Mouse (Mus musculus) ES-E14 (cell line): Measurements from ENCODE around the gene Cnpy1.

ENCODE experiments used
- CHD2 ChIP-seq: IDR thresholded peaks from 2 replicates; pipeline ENCODE4 v1.6.1; 2014; ENCODE audit warnings: mild to moderate bottlenecking, low read depth, low read length, inconsistent platforms
- HCFC1 ChIP-seq: IDR thresholded peaks from 2 replicates; pipeline ENCODE4 v1.6.1; 2012; ENCODE audit warnings: low read length, inconsistent platforms, borderline replicate concordance; ENCODE audit not compliant: insufficient read depth

- no peak for TF ChIP-seq HCFC1
- TF ChIP-seq CHD2, result no peak
Observed at GRCm38 (mm10) chr5:28174876-28175569, 70.6 kb downstream of the Cnpy1 start.
